Mouse (Mus musculus): ENCODE results near the gene Alpk1. TPM values are rescaled to one million over a fixed set of nuclear protein-coding genes. Genes with fewer than 3 reads are reported as not detected.

Alpk1 gene
- polyA plus RNA-seq, 1 experiment, result not detected

DNA sequence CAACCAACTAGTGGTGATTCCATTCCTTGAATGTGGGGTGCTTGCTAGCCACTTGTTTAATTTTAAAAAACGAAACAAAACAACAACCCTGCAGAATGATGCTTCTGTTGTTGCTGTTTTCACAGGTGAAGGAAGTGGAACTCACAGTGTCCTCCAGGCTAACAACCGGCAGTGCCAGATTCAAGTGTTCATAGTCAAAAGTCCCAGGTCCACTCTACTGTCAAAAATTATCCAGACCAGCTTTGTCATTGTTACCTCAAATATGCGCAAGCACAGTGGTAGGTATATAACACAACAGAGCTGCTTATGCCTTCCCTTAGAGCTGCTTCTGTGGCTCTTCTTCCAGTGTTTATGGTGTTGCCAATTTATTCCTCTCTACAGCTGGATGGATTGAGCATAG, 68.8 kb downstream of the Alpk1 start:
- 0 out of 2 replicates have a peak, but pooled peaks cover 3% of the 10 kb centered on the region for H3K4me1 ChIP-seq (ENCODE audit: control insufficient read depth, insufficient read depth, low read length)
- TF ChIP-seq POLR2A (IDR thresholded peaks at IDR 0.05; ENCODE audit: insufficient read depth, low read depth, low read length) (no peak), CTCF (IDR thresholded peaks at IDR 0.05; ENCODE audit: insufficient read depth, low read depth, low read length) (no peak)
- no peak overlapping the region for H3K27ac ChIP-seq (ENCODE audit: insufficient read depth, low read depth, low read length)
- H3K4me3 ChIP-seq (ENCODE audit: insufficient read depth, low read depth, low read length), result no peak overlapping the region
- 88% methylated on average over 3 of the region's 3 CpGs for WGBS

- Histone ChIP-seq H3K4me3 (ENCODE audit: insufficient read depth, low read depth, low read length) (no peak overlapping the region), H3K4me1 (ENCODE audit: control insufficient read depth, insufficient read depth, low read length) (peaks cover 9% of the 10 kb centered on the region), H3K27ac (ENCODE audit: insufficient read depth, low read depth, low read length) (no peak overlapping the region)
- 22% methylated on average over 5 of the region's 5 CpGs for WGBS
- TF ChIP-seq POLR2A (IDR thresholded peaks at IDR 0.05; ENCODE audit: insufficient read depth, low read depth, low read length) (no peak), CTCF (IDR thresholded peaks at IDR 0.05; ENCODE audit: insufficient read depth, low read depth, low read length) (no peak)
Observed at GRCm38 (mm10) chr3:127707089-127707485, 73.2 kb downstream of the Alpk1 start.

DNA sequence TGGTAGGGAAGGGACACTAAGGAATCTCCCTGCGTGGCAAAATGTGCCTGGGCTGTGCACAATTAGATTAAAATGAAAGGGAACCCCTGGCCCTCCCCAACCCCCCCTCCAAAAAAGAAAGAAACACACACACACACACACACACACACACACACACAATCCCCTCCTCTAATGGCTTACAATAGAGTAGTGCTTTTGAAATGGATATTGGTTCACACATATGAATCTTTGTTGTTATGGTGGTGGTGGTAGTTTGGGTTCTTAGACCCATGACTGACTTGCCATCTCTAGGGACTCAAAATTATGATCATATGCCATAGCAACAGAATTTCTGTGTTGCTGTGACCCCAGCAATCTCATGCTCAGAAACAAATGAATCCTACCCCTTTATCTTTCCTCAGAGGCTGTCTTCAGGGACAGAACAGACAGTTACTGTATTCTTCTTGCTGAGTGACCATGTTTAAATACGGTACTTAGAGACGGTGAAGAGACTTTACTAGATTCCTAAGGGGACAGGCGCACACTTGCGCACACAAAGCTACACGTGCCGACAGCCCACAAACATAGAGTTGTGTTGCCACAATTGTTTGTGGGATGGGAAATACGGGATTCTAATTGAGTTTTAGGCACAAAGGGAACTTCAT, 73.8 kb downstream of the Alpk1 start:
- TF ChIP-seq CTCF (IDR thresholded peaks at IDR 0.05; ENCODE audit: insufficient read depth, low read depth, low read length), result no peak
- TF ChIP-seq POLR2A (IDR thresholded peaks at IDR 0.05; ENCODE audit: insufficient read depth, low read depth, low read length), result no peak
- H3K4me3 ChIP-seq (ENCODE audit: insufficient read depth, low read depth, low read length), result no peak overlapping the region
- peaks cover 9% of the 10 kb centered on the region for H3K4me1 ChIP-seq (ENCODE audit: control insufficient read depth, insufficient read depth, low read length)
- peak overlapping the region; percentile 56; the same call in 1 of the 2 replicates for H3K27ac ChIP-seq (ENCODE audit: insufficient read depth, low read depth, low read length)
- 29% methylated on average over 8 of the region's 8 CpGs for WGBS

DNA sequence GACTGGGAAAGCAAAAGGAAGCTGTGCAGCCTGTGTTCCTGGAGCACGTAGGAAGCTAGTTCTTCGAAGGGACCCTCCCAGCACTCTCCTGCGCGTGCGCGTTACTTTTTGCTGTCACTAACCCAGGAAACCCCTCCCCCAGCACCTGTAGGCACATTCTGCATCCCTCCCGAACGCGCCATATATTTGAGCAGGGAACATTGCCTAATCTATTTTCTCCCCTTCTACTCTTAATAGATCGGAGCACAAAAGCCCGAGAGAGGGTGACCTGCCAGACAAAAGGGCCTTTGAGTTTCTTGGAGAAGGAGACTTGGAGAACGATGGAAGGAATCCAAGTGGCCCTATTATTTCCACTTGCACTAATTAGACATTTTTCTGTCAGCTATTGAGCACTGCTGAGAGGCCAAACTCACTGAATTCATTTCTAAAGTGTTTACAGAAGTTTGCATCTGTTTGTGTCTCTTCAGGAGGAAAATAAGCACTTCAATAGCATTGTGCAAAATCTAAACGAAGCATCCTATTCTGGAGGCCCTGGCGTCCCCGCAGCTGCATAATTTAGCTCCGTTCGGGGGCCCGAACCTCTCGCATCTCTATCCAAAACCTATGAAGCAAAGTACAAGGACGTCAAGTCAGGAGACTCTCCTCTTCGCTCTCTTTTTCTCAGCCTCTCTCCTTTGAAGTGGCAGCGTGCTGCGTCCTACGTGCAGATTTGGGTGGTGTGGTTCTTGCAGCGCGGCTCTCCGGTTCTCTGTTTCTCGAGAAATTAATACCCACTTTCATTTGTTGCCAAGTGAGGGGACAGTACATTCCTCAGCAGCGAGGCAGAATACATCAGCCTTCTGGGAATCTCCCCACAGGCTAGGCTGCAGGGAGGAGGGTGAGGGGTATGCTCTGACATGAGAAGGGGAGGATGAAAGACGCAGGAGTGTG, 74.5 kb downstream of the Alpk1 start:
- WGBS, result 3% methylated on average over 30 of the region's 30 CpGs
- Histone ChIP-seq H3K4me3 (ENCODE audit: insufficient read depth, low read depth, low read length) (peak overlapping the region; percentile 27), H3K27ac (ENCODE audit: insufficient read depth, low read depth, low read length) (peak overlapping the region; percentile 56; the same call in 1 of the 2 replicates)

DNA sequence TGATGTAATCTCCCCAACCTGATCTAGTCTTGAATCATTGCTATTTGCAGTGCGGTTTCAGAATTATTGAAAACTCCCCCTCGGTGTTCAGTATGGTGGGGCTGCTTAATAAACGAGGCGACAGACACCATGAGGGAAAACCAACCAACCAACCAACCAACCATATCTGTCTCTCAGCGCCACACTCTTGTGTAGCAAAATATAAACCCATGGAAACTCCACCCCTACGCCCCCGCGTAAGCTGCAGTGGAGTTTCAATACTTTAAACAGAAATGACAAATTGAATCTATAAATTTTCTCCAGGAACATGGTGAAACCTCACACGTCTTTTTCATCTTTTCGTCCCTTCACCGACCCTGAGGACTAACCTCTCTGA, 75.2 kb downstream of the Alpk1 start:
- 43% methylated on average over 11 of the region's 11 CpGs for WGBS
- TF ChIP-seq CTCF (IDR thresholded peaks at IDR 0.05; ENCODE audit: insufficient read depth, low read depth, low read length), result no peak
- no peak for TF ChIP-seq POLR2A (IDR thresholded peaks at IDR 0.05; ENCODE audit: insufficient read depth, low read depth, low read length)
- Histone ChIP-seq H3K27ac (ENCODE audit: insufficient read depth, low read depth, low read length) (no peak overlapping the region), H3K4me3 (ENCODE audit: insufficient read depth, low read depth, low read length) (no peak overlapping the region), H3K4me1 (ENCODE audit: control insufficient read depth, insufficient read depth, low read length) (peaks cover 9% of the 10 kb centered on the region)

More for the DNA sequence above, 74.5 kb downstream of the Alpk1 start:
- TF ChIP-seq CTCF (IDR thresholded peaks at IDR 0.05; ENCODE audit: insufficient read depth, low read depth, low read length), result no peak
- no peak for TF ChIP-seq POLR2A (IDR thresholded peaks at IDR 0.05; ENCODE audit: insufficient read depth, low read depth, low read length)
- H3K4me1 ChIP-seq (ENCODE audit: control insufficient read depth, insufficient read depth, low read length), result peaks cover 9% of the 10 kb centered on the region

- no peak for TF ChIP-seq CTCF (IDR thresholded peaks at IDR 0.05; ENCODE audit: insufficient read depth, low read depth, low read length)
- no peak for TF ChIP-seq POLR2A (IDR thresholded peaks at IDR 0.05; ENCODE audit: insufficient read depth, low read depth, low read length)
- WGBS, result 70% methylated on average over 4 of the region's 4 CpGs
- Histone ChIP-seq H3K27ac (ENCODE audit: insufficient read depth, low read depth, low read length) (no peak overlapping the region), H3K4me3 (ENCODE audit: insufficient read depth, low read depth, low read length) (no peak overlapping the region), H3K4me1 (ENCODE audit: control insufficient read depth, insufficient read depth, low read length) (peaks cover 8% of the 10 kb centered on the region)
Observed at GRCm38 (mm10) chr3:127701196-127701825, 79.0 kb downstream of the Alpk1 start.

DNA sequence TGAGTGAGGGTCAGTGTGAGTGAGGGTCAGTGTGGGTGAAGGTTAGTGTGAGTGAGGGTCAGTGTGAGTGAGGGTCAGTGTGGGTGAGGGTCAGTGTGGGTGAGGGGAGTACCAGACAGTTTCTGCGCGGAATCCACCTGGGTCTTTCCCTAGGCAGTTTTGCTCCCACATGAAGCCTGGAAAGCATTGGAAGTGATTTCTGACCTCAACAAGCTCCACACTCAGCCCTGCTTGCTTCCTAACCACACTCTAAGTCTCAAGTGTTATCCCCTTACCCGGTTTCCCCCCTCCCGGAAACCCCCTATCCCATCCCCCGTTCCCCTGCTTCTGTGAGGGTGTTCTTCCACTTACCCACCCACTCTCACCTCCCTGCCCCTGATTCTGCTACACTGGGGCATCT, 81.7 kb downstream of the Alpk1 start:
- Histone ChIP-seq H3K4me3 (ENCODE audit: insufficient read depth, low read depth, low read length) (no peak overlapping the region), H3K27ac (ENCODE audit: insufficient read depth, low read depth, low read length) (no peak overlapping the region), H3K4me1 (ENCODE audit: control insufficient read depth, insufficient read depth, low read length) (peaks cover 5% of the 10 kb centered on the region)
- TF ChIP-seq CTCF (IDR thresholded peaks at IDR 0.05; ENCODE audit: insufficient read depth, low read depth, low read length) (no peak), POLR2A (IDR thresholded peaks at IDR 0.05; ENCODE audit: insufficient read depth, low read depth, low read length) (no peak)
- 88% methylated on average over 5 of the region's 5 CpGs for WGBS

- 75% methylated on average over 11 of the region's 11 CpGs for WGBS
- no peak for TF ChIP-seq CTCF (IDR thresholded peaks at IDR 0.05; ENCODE audit: insufficient read depth, low read depth, low read length)
- no peak for TF ChIP-seq POLR2A (IDR thresholded peaks at IDR 0.05; ENCODE audit: insufficient read depth, low read depth, low read length)
- Histone ChIP-seq H3K27ac (ENCODE audit: insufficient read depth, low read depth, low read length) (no peak overlapping the region), H3K4me1 (ENCODE audit: control insufficient read depth, insufficient read depth, low read length) (peaks cover 5% of the 10 kb centered on the region), H3K4me3 (ENCODE audit: insufficient read depth, low read depth, low read length) (no peak overlapping the region)
Observed at GRCm38 (mm10) chr3:127696541-127696940, 83.8 kb downstream of the Alpk1 start.

All from olfactory bulb, adult 2 months (tissue).